Mouse (Mus musculus) spleen, postnatal 10 days (tissue): ENCODE results near the gene Grwd1.
"Not testable (repeated sequence)": the region's sequence is repeated elsewhere in the genome, so short reads cannot be mapped to it uniquely, and the experiment has no call there.

Experiments
- DNase-seq, 2 experiments: peaks; one replicate each; pipeline ENCODE4 v3.0.0; 2021 to 2022; ENCODE audit warnings: low spot score in 2 of 2

Gene Grwd1

DNA sequence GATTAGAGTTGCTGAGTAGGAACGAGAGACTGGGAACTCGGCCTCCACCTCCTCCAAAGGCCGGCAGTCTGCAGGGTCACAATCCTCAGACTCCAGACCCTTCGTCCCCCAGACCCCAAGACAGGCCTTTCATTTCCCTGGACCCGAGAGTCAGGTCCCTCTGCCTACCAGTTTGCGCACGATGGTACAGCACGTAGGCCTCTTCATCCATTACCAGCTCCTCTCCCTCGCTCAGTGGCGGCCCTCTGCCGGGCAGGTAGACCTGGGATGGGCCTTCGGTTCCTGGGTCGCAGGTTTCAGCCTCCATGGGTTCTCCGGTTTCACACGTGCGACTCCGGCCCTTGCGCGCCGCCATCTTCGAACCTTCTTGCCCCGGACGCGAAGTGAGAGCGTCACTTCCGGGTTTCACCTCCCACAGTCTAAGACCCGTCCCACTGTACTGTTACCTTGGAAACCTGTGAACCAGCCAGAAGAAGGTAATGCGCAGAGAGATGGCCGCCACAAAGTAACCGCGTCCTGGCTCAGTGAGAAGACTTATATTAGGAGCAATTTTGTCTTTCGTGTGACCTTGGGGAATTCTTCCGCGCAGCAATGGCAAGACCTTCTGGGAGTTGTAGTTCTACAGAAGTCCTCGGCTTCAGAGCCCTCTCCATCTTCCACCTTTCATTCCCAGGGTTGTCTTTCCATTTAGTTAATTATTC lies at the start of gene Grwd1:
Grwd1 (minus strand) TSS at position 518 of the 701 bp plus-strand sequence.
- DNase-seq = peak; percentile 60 to 84

DNA sequence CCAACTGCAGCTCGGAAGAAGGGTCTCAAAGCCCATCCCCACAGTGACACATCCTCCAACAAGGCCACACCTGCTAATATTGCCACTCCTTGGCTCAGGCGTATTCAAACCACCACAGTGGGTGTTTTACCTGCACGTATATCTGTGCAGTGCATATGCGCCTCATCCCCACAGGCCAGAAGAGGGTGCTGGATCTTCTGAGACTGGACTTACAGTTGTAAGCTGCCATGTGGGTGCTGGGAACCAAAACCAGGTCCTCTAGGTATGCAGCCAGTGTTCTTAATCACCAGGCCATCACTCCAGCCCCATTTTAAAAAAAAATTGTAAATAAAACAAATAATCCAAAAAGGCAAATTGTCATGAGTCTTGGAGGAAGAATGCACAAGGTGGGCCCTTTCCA lies 49.8 kb upstream of the Grwd1 start:
- DNase-seq = no peak

DNA sequence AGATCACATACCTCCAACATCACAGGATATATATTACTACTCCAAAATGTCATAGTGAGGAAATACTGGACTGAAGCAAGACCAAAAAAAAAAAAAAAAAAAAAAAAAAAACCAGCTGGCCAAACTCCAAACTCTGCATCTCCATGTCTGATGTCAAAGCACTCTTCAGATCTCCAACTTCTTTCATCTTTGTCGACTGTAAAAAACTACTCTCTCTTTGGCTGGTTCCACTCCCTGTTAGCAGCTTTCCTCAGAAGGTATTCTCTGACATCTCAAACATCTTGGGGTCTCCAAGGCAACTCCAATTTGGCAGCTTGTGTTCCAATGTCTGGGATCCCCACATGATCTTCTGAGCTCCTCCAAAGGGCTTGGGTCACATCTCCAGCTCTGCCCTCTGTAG lies 47.5 kb upstream of the Grwd1 start, which contains the start of gene Grin2d:
Grin2d (minus strand) TSS at position 101 of the 400 bp plus-strand sequence.
- DNase-seq = not testable (repeated sequence)

DNA sequence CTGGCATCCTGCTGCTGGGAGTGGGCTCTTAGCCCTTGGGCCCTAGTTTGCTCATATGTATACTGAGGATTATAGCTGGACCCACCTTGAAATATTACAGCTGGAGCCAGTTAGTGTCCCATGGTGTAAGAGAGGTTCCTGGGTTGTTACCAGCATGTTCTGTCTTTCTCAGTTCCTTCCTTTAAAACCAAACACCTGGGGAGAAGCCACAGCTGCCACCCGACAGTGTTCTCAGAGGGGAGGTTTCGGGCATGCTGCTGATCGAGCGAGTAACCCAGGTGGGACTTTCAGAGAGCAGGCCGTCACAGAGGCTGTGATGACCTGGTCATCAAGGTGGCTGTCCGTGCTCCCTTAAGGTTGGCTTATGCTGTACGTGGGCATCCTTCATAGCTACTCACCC lies 46.2 kb upstream of the Grwd1 start:
- no peak for DNase-seq

DNA sequence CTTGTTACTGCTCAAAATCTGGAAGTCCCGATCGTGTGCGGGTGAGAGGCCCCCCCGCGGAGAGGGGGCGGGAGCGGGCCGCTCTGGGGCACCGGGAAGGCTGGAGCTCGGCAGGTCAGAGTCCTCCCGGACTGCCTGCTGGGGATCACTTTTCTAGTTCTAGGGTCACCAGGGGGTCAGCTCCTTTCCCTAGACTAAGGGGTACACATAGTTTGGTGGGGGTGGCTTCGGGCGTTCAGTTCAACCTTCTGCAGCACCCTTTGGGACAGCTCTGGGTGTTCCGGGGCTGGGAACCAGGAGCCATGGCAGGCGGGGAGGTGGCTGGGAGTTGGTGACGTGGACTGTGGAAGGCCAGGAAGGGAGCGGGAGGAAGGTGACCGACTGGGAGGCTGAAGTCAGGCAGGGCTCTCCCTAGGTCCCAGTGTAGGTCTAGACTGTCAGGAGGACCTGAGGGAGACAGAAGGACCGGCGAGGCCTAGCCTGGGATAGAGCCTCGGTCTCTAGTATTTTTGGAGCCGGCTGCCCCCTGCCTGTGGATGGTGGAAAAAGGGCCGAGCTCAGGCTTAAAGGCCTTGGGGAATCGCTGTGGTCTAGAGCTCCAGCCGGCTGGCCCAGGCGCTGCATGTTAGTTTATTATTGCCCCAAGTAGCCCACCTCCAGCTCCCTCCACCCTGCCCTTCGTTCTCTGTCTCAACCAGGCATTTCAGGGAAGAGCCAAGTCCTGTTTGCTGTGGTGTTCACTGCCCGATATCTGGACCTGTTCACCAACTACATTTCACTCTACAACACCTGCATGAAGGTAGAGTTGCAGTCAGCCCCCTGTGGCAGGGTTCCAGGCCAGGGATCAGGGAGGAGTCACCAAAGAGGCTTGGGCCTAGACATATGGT lies 42.6 kb upstream of the Grwd1 start:
- peak; percentile 71 to 82 for DNase-seq

DNA sequence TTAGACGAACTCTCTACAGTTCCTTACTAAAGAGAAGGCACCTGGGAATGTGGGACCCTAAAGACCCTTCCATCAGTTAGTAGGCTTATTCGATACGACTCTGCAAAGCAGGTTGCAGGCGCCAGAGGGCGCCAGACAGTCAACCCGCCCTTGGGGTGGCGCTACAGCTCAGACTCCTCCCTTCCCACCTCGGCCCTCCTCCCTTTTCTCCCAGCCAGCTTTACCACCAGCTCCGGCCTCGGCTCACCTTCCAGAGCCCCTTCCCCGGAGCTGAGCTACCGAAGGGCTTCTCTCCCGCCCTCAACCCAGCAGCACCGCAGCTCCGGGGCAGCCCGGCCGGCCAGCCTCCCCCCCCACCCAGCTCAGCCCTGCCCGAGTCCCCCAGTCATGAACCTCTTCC lies 41.9 kb upstream of the Grwd1 start, which contains the start of gene Kdelr1:
Kdelr1 (plus strand) TSS at position 149 of the 400 bp plus-strand sequence.
- peak; percentile 90 to 93 for DNase-seq

DNA sequence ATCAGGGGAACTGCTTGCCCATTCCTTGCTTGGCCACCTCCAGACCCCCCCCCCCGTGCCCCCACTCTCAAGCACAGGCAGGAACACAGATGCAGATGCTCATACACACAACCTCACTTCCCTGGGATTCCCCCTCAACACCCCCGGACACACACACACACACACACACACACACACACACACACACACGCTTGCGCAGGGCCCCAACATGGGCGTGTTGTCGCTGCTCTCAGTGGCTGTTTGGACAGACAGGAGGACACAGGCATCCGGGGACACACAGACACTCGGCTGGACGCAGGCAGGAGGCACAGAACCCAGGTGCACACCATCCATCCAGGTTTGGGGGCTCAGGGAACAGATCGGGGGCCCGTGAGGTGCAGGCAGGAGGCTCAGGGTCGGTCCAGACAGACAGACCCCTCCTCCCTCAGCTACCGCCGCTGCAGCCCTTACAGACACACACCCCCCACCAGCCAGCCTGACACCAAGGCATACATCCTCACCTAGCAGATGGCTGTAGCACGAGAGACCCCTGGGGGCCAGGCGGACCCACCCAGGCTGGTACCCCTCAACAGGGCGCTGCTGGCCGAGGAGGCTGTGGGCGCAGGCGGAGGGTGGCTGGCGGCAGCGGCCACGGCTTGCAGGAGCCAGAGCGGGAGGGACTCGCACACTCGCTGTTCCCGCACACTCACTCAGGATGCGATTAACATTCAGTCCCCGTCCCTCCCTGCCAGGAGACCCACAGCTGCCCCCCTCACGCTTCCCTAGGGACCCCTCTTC lies 39.7 kb upstream of the Grwd1 start:
- DNase-seq = peak in 1 of 2 experiments; percentile 31

DNA sequence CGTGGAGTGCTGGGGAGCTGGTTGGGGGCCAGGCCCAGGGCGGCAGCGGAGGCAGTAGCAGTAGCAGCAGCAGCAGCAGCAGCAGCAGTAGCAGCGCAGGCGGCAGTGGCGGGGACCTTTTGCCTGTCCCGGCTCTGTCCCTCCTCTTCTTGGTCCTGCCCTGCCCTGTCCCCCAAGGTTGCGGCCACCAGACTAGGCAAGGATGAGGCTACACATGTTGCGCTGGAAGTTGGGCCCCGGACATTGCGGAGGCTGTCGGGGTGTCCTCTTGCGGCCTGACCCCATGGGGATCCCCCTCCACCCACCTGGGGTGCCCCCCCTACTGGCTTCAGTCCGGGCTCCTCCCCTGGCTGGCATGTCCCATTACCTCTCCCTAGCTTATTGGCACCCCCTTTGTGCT lies 39.0 kb upstream of the Grwd1 start:
- peak in 1 of 2 experiments; percentile 35 for DNase-seq

DNA sequence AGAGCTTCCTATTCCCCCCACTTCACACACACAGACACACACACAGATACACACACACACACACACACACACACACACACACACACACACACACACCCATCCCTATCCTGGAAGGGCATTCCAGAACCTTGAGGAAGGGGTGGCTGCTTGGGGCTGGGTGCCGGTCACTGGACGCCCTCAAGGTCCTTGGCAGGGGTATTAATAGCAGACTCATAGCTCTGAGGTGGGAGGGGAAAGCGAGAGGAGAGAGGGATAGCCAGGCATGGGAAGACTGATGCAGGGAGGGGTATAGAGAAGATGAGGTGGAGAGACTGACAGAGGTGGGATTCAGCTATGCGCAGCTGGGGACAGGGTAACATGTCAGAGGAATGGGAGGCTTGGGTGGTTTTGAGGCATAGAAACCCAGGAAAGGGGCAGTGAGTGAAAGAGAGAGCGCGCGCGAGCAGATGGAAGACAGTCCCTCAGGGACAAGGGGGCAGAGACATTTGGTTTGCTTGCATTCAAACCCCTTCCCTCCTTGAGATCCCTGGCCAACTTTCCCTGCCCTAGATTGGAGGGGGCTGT lies 38.4 kb upstream of the Grwd1 start:
- no peak for DNase-seq

DNA sequence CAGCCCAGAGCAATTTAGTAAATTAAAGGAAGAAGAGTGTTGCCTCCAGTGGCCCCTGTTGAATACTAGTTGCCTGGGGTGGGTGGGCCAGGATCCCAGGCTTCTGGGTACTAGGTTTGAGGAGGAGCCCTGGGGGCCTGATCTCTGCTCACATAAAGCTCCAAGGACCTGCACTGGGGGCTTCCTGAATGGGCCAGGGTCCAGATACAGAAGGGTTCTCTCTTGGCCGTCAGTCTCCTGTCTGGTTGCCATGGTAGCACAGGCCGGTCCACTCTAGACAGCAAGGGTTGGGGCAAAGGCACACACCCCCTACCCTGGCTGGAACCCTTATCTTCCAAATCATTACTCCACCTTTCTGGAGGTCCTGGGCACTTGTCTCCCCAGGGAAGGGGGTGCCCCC lies 37.1 kb upstream of the Grwd1 start:
- no peak for DNase-seq

DNA sequence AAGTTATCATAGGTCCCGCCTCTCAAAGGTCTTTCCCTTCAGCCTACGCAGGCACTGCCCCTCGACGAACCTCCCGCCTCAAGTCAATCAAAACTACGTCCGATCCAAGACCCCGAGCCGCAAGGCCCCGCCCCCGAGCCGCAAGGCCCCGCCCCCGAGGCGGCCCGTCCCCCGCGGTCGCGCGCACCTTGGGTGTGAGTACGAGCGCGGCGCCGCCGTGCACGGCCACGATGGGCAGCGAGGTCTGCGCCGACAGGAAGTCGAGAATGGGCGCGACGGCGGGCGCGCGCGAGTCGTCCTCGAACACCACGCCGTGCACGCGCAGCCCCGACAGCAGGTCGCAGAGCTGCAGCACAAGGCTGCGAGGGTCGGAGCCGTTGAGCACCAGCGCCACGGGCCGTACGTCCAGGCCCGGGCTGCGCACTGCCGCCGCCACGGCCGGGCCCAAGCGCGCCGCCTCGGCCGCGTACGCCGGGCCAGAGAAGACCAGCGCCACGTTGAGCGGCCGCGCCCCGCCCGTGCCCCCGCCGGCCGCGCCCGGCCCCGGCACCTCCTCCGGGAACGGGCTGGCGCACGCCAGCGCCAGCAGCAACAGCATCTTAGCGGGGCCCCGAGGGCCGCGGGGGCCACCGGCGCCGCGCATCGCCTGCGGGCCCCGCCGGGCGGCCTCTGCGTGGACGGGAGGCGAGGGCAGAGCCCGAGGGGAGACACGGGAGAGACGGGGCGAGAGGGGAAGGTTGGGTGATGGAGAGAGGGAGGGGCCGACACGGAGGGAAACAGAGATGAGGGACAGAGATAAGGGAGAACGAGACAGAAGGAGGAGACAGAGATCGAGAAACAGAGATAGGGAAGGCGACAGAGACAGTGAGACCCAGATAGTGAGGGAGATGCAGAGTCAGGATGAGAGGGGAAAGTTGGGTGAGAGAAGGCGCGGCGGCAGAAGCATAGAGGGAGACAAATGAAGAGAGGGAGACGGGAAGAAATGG lies 35.5 kb upstream of the Grwd1 start:
- DNase-seq = peak; percentile 69 to 91

DNA sequence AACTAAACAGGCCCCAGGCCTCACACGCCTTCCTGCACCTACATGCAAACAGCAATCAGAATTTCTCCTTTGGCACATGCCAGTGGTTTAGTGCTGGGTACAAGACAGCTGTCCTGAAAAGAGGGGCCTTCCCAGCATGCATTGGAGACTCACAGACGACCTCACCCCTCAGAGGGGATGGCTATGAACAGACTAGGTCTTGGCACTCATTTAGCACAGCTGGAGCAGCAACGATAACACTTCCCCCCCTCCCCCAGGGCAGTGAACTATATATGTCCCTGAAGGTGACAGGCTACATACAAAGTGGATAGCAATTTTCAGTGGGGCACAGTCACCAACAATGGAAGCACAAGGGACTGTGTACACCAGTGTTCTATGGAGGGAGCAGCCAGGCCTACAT lies 33.7 kb upstream of the Grwd1 start:
- DNase-seq = no peak

DNA sequence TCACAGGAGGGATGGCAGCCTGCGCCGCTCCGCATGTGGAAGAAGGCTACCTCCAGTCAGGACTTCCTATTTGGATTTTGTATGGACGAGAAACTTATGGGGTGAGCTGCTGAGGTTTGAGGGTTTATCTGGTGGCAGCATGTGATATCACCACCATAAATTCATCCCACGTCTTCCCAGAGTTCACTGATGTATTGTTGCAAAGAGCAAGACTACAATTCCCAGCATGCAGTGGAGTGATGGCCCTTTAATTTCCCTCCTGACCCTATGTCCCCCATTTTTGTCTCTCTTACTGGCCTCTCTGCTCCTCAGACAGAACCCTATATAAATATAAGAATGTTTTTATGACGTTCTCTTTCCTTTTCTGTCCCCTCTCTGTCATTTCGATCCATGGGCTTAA lies 32.1 kb upstream of the Grwd1 start:
- DNase-seq = no peak

DNA sequence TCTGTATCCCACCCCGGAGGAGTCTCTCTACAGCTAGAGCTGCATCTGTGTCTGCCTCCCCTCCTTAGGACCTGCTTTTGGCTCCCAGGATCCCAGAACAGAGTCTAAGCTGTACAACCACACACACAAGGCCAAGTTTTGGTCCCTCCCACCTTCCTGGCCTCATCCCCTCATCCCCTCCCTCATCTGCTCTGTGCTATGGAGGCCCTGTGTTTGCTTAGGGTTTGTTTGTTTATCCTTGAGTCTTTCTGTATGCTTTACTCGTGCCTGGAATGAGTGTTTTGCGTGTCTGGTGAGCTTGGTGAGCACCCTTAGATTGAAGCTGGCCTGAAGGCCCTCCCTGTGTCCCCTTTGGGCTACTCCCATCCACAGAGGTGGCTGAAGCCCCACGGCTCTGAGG lies 28.3 kb upstream of the Grwd1 start:
- no peak for DNase-seq

DNA sequence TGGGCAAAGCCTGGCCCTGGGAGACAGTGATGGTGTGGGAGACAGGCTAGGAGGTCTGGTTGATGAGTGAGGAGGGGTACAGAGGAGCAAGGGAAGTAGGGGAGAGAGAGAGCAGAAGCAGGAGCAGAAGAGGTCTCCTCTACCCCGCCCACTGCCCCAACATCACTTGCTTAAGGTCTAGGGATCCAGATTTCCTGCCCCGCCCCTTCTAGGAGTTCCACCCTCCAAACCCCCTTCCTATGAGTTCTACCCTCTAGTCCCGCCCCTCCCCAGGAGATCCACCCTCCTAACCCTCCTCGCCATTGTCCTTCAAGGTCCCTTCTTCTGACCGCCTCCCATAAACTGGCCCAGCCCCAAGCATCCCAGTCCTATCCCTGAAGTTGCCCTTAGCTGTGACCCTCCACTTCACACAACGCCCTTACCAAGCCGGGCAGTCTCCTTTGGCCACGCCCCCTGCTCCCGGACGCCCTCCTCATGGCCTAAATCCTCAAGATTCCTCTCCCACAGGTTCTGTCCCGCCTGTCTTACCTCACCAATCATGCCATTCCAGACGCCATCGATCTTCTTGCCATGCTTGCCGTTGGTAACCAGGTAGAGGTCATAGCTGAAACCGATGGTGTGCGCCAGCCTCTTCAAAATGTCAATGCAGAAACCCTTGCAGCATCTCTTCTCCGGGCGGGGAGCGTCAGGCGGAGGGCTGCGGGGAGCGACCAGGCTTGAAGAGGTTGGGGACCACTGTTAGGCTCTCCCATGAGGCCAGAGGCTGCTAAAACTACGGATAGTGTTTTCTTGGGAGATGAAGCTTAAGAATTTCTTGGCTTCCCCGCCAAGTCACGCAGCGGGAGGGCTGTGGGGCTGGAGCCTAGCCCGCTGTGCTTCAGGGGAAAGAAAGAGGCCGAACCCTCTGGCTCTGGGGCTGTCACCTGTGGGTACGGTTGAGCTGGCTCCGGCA lies 26.5 kb upstream of the Grwd1 start:
- DNase-seq = no peak

DNA sequence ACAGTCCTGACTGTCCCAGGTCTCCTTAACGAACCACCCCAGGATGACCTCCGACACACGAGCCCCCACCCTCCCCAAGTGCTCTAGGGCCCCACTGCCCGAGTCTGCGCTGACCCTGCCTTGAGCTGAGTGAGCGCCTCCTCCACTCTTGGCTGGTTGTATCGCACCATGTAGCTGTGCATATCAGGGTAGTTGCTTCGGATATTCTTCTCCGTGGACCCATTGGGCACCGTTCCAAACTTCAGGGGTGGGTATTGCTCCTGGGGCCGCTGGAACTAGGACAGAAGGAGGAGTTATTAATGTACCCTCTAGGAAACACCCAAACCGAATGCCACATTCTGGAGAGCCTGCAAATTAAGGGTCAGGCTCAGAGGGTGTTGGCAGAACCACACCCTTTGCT lies 22.3 kb upstream of the Grwd1 start:
- no peak for DNase-seq

DNA sequence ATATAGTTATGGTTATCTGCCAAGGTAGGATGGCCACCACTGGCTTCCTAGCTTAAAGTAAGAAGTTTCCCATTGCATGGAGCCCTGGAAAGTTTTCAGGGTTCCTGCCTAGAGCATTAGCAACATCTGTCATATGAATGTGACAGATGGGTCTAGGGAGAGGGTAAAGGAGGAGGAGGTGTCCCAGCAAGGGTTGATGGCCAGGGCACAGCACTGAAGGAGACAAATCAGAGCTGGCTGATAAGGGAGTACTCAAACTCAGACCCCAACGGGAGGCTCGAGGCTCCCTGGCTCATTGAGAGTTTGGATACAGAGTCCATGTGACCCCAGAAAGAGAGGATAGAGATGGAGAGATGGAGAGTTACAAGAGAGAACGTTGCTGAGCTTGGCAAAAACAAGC lies 19.9 kb upstream of the Grwd1 start:
- DNase-seq = no peak

DNA sequence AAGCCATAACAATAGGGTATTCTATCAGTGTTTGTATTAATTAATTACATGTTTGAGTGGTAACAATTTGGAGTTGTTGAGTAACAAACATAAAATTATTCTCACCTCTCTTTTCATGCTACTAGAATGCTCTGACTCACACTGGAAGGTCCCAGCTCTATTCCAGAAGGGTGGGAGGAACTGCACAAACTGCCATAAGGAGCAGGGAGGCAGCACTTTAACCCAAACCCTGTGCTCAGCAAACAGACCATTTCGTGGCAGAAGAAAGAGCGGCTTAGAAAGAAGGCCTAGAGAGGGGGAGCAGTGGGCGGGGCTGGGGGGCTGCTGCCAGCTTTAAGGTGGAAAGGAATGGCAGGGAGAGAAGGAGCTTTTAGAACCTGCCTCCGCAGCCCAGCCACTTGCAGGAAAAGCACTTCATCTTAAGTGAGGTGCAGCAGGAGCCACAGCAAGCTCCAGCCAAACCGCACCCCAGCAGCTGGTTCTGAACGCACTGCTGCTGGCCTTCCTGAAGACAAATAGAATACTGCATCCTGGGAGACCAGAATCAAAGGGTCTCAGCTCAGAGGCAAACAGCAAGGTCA lies 17.8 kb upstream of the Grwd1 start:
- DNase-seq = no peak
